Mouse (Mus musculus): Measurements from ENCODE around the gene Tmem60. TPM values are rescaled to one million over a fixed set of nuclear protein-coding genes. Genes with fewer than 3 reads are reported as not detected.

The Tmem60 gene
- total RNA-seq, 2 experiments from 2014 or later: 22.0 to 22.4 TPM

- no peak for DNase-seq
These were observed 29.8 kb downstream of the Tmem60 start for GRCm38 (mm10) chr5:20911741-20912140.

DNA sequence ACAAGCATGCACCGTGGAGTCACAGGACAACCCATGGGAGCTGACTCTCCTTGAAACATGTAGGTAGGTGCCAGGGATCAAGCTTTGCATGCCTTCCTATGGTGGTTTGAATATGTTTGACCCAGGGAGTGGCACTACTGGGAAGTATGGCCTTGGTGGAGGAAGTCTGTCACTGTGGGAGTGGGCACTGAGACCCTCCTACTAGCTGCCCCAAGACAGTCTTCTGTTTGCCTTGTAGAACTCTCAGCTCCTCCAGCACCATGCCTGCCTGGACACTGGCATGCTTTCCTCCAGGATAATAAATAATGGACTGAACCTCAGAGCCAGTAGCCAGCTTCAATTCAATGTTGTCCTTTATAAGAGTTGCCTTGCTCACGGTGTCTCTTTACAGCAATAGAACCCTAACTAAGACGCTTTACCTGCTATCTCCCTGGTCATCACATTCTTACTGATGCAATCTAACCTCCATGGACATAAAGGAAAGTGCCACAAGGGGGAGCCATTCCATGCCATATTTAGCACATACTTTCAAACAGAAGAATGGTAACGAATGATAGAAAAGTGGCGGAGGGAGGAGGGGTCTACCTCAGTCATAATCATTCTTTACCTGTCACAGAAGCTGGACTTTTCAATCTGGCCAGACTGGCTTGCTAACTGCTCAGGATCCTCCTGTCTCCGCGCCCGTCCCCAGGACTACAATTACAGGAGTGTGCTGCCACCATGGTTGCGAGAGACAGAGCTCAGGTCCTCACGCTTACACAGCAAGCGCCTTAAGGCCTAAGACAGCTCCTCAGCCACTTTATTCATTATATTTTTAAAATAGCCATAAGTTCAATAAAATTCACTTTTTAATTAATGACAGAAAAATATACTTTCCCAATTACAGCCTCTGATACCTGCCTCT lies 31.6 kb downstream of the Tmem60 start:
- DNase-seq: peak; percentile 71

GRCm38 (mm10) chr5:20918967-20919366 lies 37.0 kb downstream of the Tmem60 start:
- DNase-seq: no peak

DNA sequence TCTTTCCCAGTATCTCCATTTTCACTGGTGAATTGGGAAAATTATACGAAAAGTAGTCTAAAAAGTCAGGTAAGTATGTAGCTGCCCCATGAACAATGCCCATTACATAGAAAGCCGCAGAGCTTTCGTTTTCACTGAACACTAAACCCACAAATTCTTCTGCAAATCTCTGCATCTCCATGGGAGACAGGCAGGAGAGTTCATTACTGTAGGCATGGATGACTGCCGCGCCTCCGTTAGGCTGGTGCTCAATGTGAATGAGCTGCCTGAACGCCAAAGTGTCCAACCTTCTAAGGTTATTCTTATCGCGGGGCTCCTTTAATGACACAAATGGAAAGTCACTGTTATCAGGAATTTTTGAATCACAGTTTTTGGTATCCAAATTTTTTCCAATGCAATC lies 37.6 kb downstream of the Tmem60 start:
- no peak for DNase-seq

- DNase-seq: no peak
These were observed 42.6 kb downstream of the Tmem60 start for GRCm38 (mm10) chr5:20924608-20925007.

GRCm38 (mm10) chr5:20925451-20925850 lies 43.5 kb downstream of the Tmem60 start:
- no peak for DNase-seq

DNA sequence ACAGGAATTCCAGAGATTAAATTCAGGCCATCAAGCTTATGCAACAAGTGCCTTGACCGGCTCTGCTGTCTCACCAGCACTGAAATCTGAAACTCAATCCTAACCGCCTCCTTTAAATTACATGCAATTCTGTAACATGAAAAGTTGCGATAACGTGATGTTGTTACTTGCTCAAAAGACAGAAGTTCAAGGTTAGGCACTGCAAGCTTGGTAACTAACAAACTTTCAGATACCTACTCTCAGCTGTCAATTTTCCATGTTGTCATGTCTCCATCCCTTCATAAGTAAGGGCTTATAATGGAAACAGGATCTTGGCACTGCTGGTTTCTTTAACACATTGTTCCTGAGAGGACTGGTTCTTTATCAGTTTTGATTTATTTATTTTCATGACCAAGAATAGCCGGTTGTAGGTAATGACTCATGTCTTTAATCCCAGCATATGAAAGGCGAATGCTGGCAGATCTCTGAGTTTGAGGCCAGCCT lies 47.7 kb downstream of the Tmem60 start:
- no peak for DNase-seq

GRCm38 (mm10) chr5:20930430-20930829 lies 48.4 kb downstream of the Tmem60 start:
- DNase-seq: no peak

GRCm38 (mm10) chr5:20931300-20931699 lies 49.3 kb downstream of the Tmem60 start:
- no peak for DNase-seq

DNA sequence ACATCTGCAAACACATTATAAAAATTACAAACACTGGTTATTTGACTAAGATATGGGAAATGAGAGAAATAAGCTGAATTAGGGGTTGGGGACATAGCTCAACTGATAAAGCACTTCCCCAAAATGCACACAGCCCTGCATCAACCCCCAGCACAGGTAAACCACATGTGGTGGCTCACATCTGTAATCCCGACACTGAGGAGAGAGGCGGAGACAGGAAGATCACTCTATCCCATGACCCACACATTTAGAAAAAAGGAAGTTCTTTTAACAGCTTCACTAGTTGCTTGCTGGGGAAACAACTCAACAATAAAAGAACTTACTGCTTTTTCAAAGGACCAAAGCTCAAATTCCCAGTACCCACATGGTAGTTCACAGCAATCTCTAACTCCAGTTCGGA lies 50.6 kb downstream of the Tmem60 start:
- DNase-seq: no peak

- no peak for DNase-seq
These were observed 53.9 kb downstream of the Tmem60 start for GRCm38 (mm10) chr5:20935934-20936333.

Other genes with a start within 250 kb of the Tmem60 start
- 10 to 100 TPM; 61.0 to 66.1 TPM for gene Phtf2, start 67 bp upstream of the Tmem60 start, total RNA-seq (2021)
- 10 to 100 TPM; 21.0 to 21.1 TPM for gene Rsbn1l, start 74.2 kb downstream of the Tmem60 start, total RNA-seq (2021)
- gene Ptpn12, start 173.7 kb downstream of the Tmem60 start, total RNA-seq (2021): 10 to 100 TPM; 50.0 to 53.0 TPM

All from heart, postnatal 4 days (tissue).